Mouse (Mus musculus) embryonic facial prominence, embryonic 11.5 days (tissue): ENCODE measurements around the gene Cfc1. TPM values are rescaled to one million over a fixed set of nuclear protein-coding genes. Genes with fewer than 3 reads are reported as not detected.

ENCODE experiments used
- ATAC-seq: fragments of 200-750 bp; cut with Nextera tagmentation; replicated peaks from 2 replicates; pipeline ENCODE4 v1.8.0; 2017; ENCODE audit warnings: low read depth; ENCODE audit not compliant: insufficient number of reproducible peaks, low FRiP score, low TSS enrichment
- DNase-seq: peaks from one replicate; pipeline ENCODE4 v3.0.0-alpha.2; 2015; ENCODE audit warnings: low spot score
- H3K27ac ChIP-seq: fragments of 300-500 bp; sonication (generic); replicated peaks from 2 replicates; pipeline ENCODE4 v1.5.1; 2014; ENCODE audit warnings: mild to moderate bottlenecking, low read depth, low read length, control low read depth
- H3K27me3 ChIP-seq: fragments of 300-500 bp; sonication (generic); 2 replicates; pipeline ENCODE4 v1.6.1; 2014; ENCODE audit warnings: mild to moderate bottlenecking, low read length, moderate library complexity, mixed read lengths; ENCODE audit not compliant: control insufficient read depth, insufficient read depth
- H3K36me3 ChIP-seq: fragments of 300-500 bp; sonication (generic); replicated peaks from 2 replicates; pipeline ENCODE4 v1.6.1; 2014; ENCODE audit warnings: low read depth, mild to moderate bottlenecking, low read length, moderate library complexity, mixed read lengths; ENCODE audit not compliant: control insufficient read depth, insufficient read depth
- H3K4me1 ChIP-seq: fragments of 300-500 bp; sonication (generic); 2 replicates; pipeline ENCODE4 v1.6.1; 2014; ENCODE audit warnings: low read length, mixed read lengths; ENCODE audit not compliant: control insufficient read depth, insufficient read depth
- H3K4me2 ChIP-seq: fragments of 300-500 bp; sonication (generic); 2 replicates; pipeline ENCODE4 v1.6.1; 2014; ENCODE audit warnings: low read depth, mild to moderate bottlenecking, control low read depth, low read length, moderate library complexity
- H3K4me3 ChIP-seq: fragments of 300-500 bp; sonication (generic); 2 replicates; pipeline ENCODE4 v1.5.1; 2014; ENCODE audit warnings: low read depth, low read length, control low read depth
- H3K9ac ChIP-seq: fragments of 300-500 bp; sonication (generic); replicated peaks from 2 replicates; pipeline ENCODE4 v1.6.1; 2014; ENCODE audit warnings: mild to moderate bottlenecking, control low read depth, low read length
- H3K9me3 ChIP-seq: fragments of 300-500 bp; sonication (generic); replicated peaks from 2 replicates; pipeline ENCODE4 v1.6.1; 2016; ENCODE audit warnings: mild to moderate bottlenecking, low read length, inconsistent platforms, mixed read lengths; ENCODE audit not compliant: control insufficient read depth
- WGBS: fragments of 180-500 bp; shearing (Covaris S2); extraction: QIAGEN DNeasy Blood & Tissue Kit; methylation state at CpG from one replicate; pipeline ENCODE4 v1.1.7; 2014; 5-methylcytosine and 5-hydroxymethylcytosine counted together
- polyA plus RNA-seq: library from polyadenylated mRNA; unstranded; fragments of >200 nt; fragmentation: Nextera tagmentation; extraction: Ambion mirVana; gene quantifications from 2 replicates; pipeline ENCODE4 v1.2.1, GENCODE M21; 2014

Cfc1 gene
- polyA plus RNA-seq, 1 experiment from 2014 or later, result not detected

- Histone ChIP-seq H3K9ac (no peak overlapping the region; the same call in 1 of the 2 replicates), H3K27ac (no peak overlapping the region), H3K4me2 (peak overlapping the region; percentile 75), H3K4me3 (peak overlapping the region; percentile 31), H3K36me3 (no peaks in the 10 kb centered on the region), H3K27me3 (peaks cover 2% of the 10 kb centered on the region), H3K4me1 (no peaks in the 10 kb centered on the region), H3K9me3 (no peaks in the 10 kb centered on the region)
- WGBS, result 1% methylated on average over 18 of the region's 18 CpGs
- ATAC-seq (peak; percentile 69), DNase-seq (no peak)
Measured at GRCm38 (mm10) chr1:34579782-34580356, 44.4 kb downstream of the Cfc1 start.

- no peak overlapping the region for H3K4me2 ChIP-seq
- no peak for ATAC-seq
Measured at GRCm38 (mm10) chr1:34582218-34582617, 46.8 kb downstream of the Cfc1 start.

GRCm38 (mm10) chr1:34583821-34584263 is 48.4 kb downstream of the Cfc1 start:
- Histone ChIP-seq H3K9me3 (no peaks in the 10 kb centered on the region), H3K36me3 (no peaks in the 10 kb centered on the region), H3K4me2 (no peak overlapping the region), H3K4me1 (no peaks in the 10 kb centered on the region), H3K27ac (no peak overlapping the region), H3K9ac (no peak overlapping the region), H3K4me3 (no peak overlapping the region), H3K27me3 (peaks cover 2% of the 10 kb centered on the region)
- ATAC-seq (no peak), DNase-seq (no peak)
- 17% methylated on average over 4 of the region's 4 CpGs for WGBS

More at GRCm38 (mm10) chr1:34582218-34582617, 46.8 kb downstream of the Cfc1 start:
- H3K9me3 ChIP-seq, result no peaks in the 10 kb centered on the region
- H3K9ac ChIP-seq, result no peak overlapping the region
- H3K27ac ChIP-seq, result no peak overlapping the region
- H3K4me3 ChIP-seq, result no peak overlapping the region
- H3K4me1 ChIP-seq, result no peaks in the 10 kb centered on the region
- WGBS, result 73% methylated on average over 6 of the region's 6 CpGs
- peaks cover 2% of the 10 kb centered on the region for H3K27me3 ChIP-seq
- DNase-seq, result no peak
- H3K36me3 ChIP-seq, result no peaks in the 10 kb centered on the region

- Histone ChIP-seq H3K9me3 (no peaks in the 10 kb centered on the region), H3K4me2 (no peak overlapping the region), H3K9ac (no peak overlapping the region), H3K27ac (no peak overlapping the region), H3K36me3 (no peaks in the 10 kb centered on the region), H3K27me3 (no peaks in the 10 kb centered on the region; the same call in 1 of the 2 replicates), H3K4me3 (no peak overlapping the region), H3K4me1 (no peaks in the 10 kb centered on the region)
- ATAC-seq (no peak), DNase-seq (no peak)
- WGBS, result 78% methylated on average over 4 of the region's 4 CpGs
Measured at GRCm38 (mm10) chr1:34584736-34585135, 49.3 kb downstream of the Cfc1 start.

GRCm38 (mm10) chr1:34587298-34588096 is 52.0 kb downstream of the Cfc1 start:
- Histone ChIP-seq H3K9ac (no peak overlapping the region), H3K4me1 (no peaks in the 10 kb centered on the region), H3K4me2 (no peak overlapping the region), H3K9me3 (no peaks in the 10 kb centered on the region), H3K27ac (no peak overlapping the region), H3K4me3 (no peak overlapping the region), H3K36me3 (no peaks in the 10 kb centered on the region), H3K27me3 (no peaks in the 10 kb centered on the region)
- WGBS, result 78% methylated on average over 22 of the region's 22 CpGs
- DNase-seq (no peak), ATAC-seq (no peak)

Other genes with a start within 250 kb of the Cfc1 start
- 51.9 and 55.4 TPM in 2 replicates for gene Ccdc115, start 96.0 kb upstream of the Cfc1 start, polyA plus RNA-seq
- gene Imp4, start 95.8 kb upstream of the Cfc1 start, polyA plus RNA-seq, result 93.4 and 104 TPM in 2 replicates
- 4.2 and 8.6 TPM in 2 replicates for gene Ptpn18, start 75.9 kb upstream of the Cfc1 start, polyA plus RNA-seq
- not detected in 2 replicates for gene Prss39, start 37.2 kb upstream of the Cfc1 start, polyA plus RNA-seq
- gene Prss40, start 25.3 kb downstream of the Cfc1 start, polyA plus RNA-seq, result not detected in 2 replicates
- 0.48 and 0.93 TPM in 2 replicates for gene Amer3, start 44.0 kb downstream of the Cfc1 start, polyA plus RNA-seq